Mouse (Mus musculus) small intestine, adult 2 months (tissue): ENCODE measurements at regions not wholly inside any gene's neighbourhood (a gene's known extent, or its start where the extent isn't known, plus 50 kb on each side); places are given as distances from the start of the nearest gene placed in this dataset.

ENCODE experiments used
- H3K27ac ChIP-seq: fragments of 200-500 bp; 2 replicates; pipeline ENCODE4 v1.5.1; 2012; ENCODE audit warnings: low read depth, low read length, control low read depth, inconsistent platforms; ENCODE audit not compliant: insufficient read depth
- H3K27me3 ChIP-seq: fragments of 200-500 bp; 2 replicates; pipeline ENCODE4 v1.6.1; 2012; ENCODE audit warnings: mild to moderate bottlenecking, moderate library complexity, low read length, inconsistent platforms; ENCODE audit not compliant: control insufficient read depth, insufficient read depth
- H3K36me3 ChIP-seq: fragments of 200-500 bp; 2 replicates; pipeline ENCODE4 v1.6.1; 2012; ENCODE audit warnings: mild to moderate bottlenecking, low read length, control low read depth, inconsistent platforms; ENCODE audit not compliant: control insufficient read depth, insufficient read depth
- H3K4me1 ChIP-seq: fragments of 200-500 bp; 2 replicates; pipeline ENCODE4 v1.6.1; 2012; ENCODE audit warnings: low read length, inconsistent platforms, mixed read lengths; ENCODE audit not compliant: control insufficient read depth, insufficient read depth, insufficient read length
- H3K4me3 ChIP-seq: fragments of 200-500 bp; 2 replicates; pipeline ENCODE4 v1.5.1; 2012; ENCODE audit warnings: low read depth, mild to moderate bottlenecking, control low read depth, inconsistent platforms, low read length, moderate library complexity
- CTCF ChIP-seq: fragments of 200-500 bp; IDR thresholded peaks from 2 replicates; pipeline ENCODE4 v1.5.1; 2012; ENCODE audit warnings: low read depth, mild to moderate bottlenecking, control low read depth, inconsistent platforms, low read length, moderate library complexity, mixed read lengths; ENCODE audit not compliant: insufficient replicate concordance, insufficient read length; ENCODE audit errors: extremely low read depth
- POLR2A ChIP-seq: fragments of 200-500 bp; IDR thresholded peaks from 2 replicates; pipeline ENCODE4 v1.6.1; 2012; ENCODE audit warnings: low read depth, mild to moderate bottlenecking, control low read depth, inconsistent platforms, low read length, moderate library complexity
- WGBS: fragments of 180-500 bp; shearing (Covaris S2); methylation state at CpG from one replicate; pipeline ENCODE4 v1.1.7; 2018; 5-methylcytosine and 5-hydroxymethylcytosine counted together

GRCm38 (mm10) chr6:120614526-120614925 lies 51.6 kb upstream of the Cecr2 start:
- no peaks in the 10 kb centered on the region for H3K36me3 ChIP-seq
- peaks cover 4% of the 10 kb centered on the region; the same call in 1 of the 2 replicates for H3K4me1 ChIP-seq
- H3K27ac ChIP-seq, result no peak overlapping the region
- no peaks in the 10 kb centered on the region for H3K27me3 ChIP-seq
- TF ChIP-seq CTCF (no peak), POLR2A (no peak)
- no peak overlapping the region for H3K4me3 ChIP-seq
- WGBS, result 85% methylated on average over 3 of the region's 3 CpGs

- no peak overlapping the region for H3K27ac ChIP-seq
- no peaks in the 10 kb centered on the region for H3K36me3 ChIP-seq
- TF ChIP-seq POLR2A, result no peak
- no peak for TF ChIP-seq CTCF
- H3K4me3 ChIP-seq, result no peak overlapping the region
- 61% methylated on average over 7 of the region's 7 CpGs for WGBS
- H3K4me1 ChIP-seq, result no peaks in the 10 kb centered on the region
- H3K27me3 ChIP-seq, result no peaks in the 10 kb centered on the region
Measured at GRCm38 (mm10) chr6:120612346-120612745, 53.8 kb upstream of the Cecr2 start.

GRCm38 (mm10) chr6:120609858-120610257 lies 56.3 kb upstream of the Cecr2 start:
- no peak overlapping the region for H3K27ac ChIP-seq
- no peaks in the 10 kb centered on the region for H3K27me3 ChIP-seq
- no peaks in the 10 kb centered on the region for H3K4me1 ChIP-seq
- H3K36me3 ChIP-seq, result no peaks in the 10 kb centered on the region
- WGBS, result 78% methylated on average over 4 of the region's 4 CpGs
- no peak for TF ChIP-seq POLR2A
- TF ChIP-seq CTCF, result no peak
- no peak overlapping the region for H3K4me3 ChIP-seq

GRCm38 (mm10) chr6:120605471-120605870 lies 60.7 kb upstream of the Cecr2 start:
- TF ChIP-seq CTCF, result no peak
- TF ChIP-seq POLR2A, result no peak
- H3K36me3 ChIP-seq, result no peaks in the 10 kb centered on the region
- WGBS, result 66% methylated on average over 2 of the region's 2 CpGs
- no peak overlapping the region for H3K27ac ChIP-seq
- H3K4me1 ChIP-seq, result no peaks in the 10 kb centered on the region
- H3K4me3 ChIP-seq, result no peak overlapping the region
- H3K27me3 ChIP-seq, result no peaks in the 10 kb centered on the region

- Histone ChIP-seq H3K27me3 (no peaks in the 10 kb centered on the region), H3K27ac (no peak overlapping the region), H3K4me3 (no peak overlapping the region), H3K4me1 (no peaks in the 10 kb centered on the region), H3K36me3 (no peaks in the 10 kb centered on the region)
- 58% methylated on average over 6 of the region's 6 CpGs for WGBS
- TF ChIP-seq POLR2A (no peak), CTCF (no peak)
Measured at GRCm38 (mm10) chr6:120604020-120604958, 61.9 kb upstream of the Cecr2 start.

- Histone ChIP-seq H3K36me3 (no peaks in the 10 kb centered on the region), H3K27me3 (no peaks in the 10 kb centered on the region), H3K4me1 (no peaks in the 10 kb centered on the region), H3K27ac (no peak overlapping the region), H3K4me3 (no peak overlapping the region)
- 62% methylated on average over 2 of the region's 2 CpGs for WGBS
- TF ChIP-seq CTCF (peak; percentile 41; the same call in 1 of the 2 replicates), POLR2A (no peak)
Measured at GRCm38 (mm10) chr6:120603454-120603853, 62.7 kb upstream of the Cecr2 start.

GRCm38 (mm10) chr6:120600376-120600775 lies 65.8 kb upstream of the Cecr2 start:
- TF ChIP-seq CTCF (no peak), POLR2A (no peak)
- Histone ChIP-seq H3K27me3 (no peaks in the 10 kb centered on the region), H3K36me3 (no peaks in the 10 kb centered on the region), H3K27ac (no peak overlapping the region), H3K4me1 (no peaks in the 10 kb centered on the region), H3K4me3 (no peak overlapping the region)
- 63% methylated on average over 2 of the region's 2 CpGs for WGBS
